Mouse (Mus musculus) intestine, embryonic 15.5 days (tissue): ENCODE measurements at regions not wholly inside any gene's neighbourhood (a gene's known extent, or its start where the extent isn't known, plus 50 kb on each side); places are given as distances from the start of the nearest gene placed in this dataset.
"Not testable (repeated sequence)": the region's sequence is repeated elsewhere in the genome, so short reads cannot be mapped to it uniquely, and the experiment has no call there.

Source experiments
- ATAC-seq: fragments of 200-750 bp; cut with Nextera tagmentation; 2 replicates; pipeline ENCODE4 v1.8.0; 2017; ENCODE audit warnings: moderate TSS enrichment, moderate library complexity
- H3K27ac ChIP-seq: fragments of 300-500 bp; sonication (generic); 2 replicates; pipeline ENCODE4 v1.5.1; 2015; ENCODE audit warnings: mild to moderate bottlenecking, inconsistent platforms
- H3K27me3 ChIP-seq: fragments of 300-500 bp; sonication (generic); replicated peaks from 2 replicates; pipeline ENCODE4 v1.6.1; 2015; ENCODE audit warnings: inconsistent platforms
- H3K36me3 ChIP-seq: fragments of 300-500 bp; sonication (generic); 2 replicates; pipeline ENCODE4 v1.6.1; 2015; ENCODE audit warnings: inconsistent platforms
- H3K4me1 ChIP-seq: fragments of 300-500 bp; sonication (generic); replicated peaks from 2 replicates; pipeline ENCODE4 v1.6.1; 2015; ENCODE audit warnings: inconsistent platforms
- H3K4me2 ChIP-seq: fragments of 300-500 bp; sonication (generic); replicated peaks from 2 replicates; pipeline ENCODE4 v1.6.1; 2015; ENCODE audit warnings: mild to moderate bottlenecking, inconsistent platforms
- H3K4me3 ChIP-seq: fragments of 300-500 bp; sonication (generic); replicated peaks from 2 replicates; pipeline ENCODE4 v1.5.1; 2015; ENCODE audit warnings: inconsistent platforms
- H3K9ac ChIP-seq: fragments of 300-500 bp; sonication (generic); 2 replicates; pipeline ENCODE4 v1.6.1; 2015; ENCODE audit warnings: inconsistent platforms
- H3K9me3 ChIP-seq: fragments of 300-500 bp; sonication (generic); 2 replicates; pipeline ENCODE4 v1.6.1; 2016; ENCODE audit warnings: inconsistent platforms
- WGBS: fragments of 180-500 bp; shearing (Covaris S2); methylation state at CpG from one replicate; pipeline ENCODE4 v1.1.7; 2015; 5-methylcytosine and 5-hydroxymethylcytosine counted together

GRCm38 (mm10) chr10:111595513-111595995 lies 89.5 kb downstream of the Phlda1 start:
- Histone ChIP-seq H3K27ac (peak overlapping the region; percentile 36; the same call in 1 of the 2 replicates), H3K4me3 (0 out of 2 replicates have a peak overlapping the region, but pooled peaks have one; percentile 1), H3K4me2 (peak overlapping the region; percentile 45), H3K27me3 (no peaks in the 10 kb centered on the region), H3K4me1 (peaks cover 26% of the 10 kb centered on the region), H3K9ac (no peak overlapping the region), H3K9me3 (no peaks in the 10 kb centered on the region), H3K36me3 (no peaks in the 10 kb centered on the region)
- ATAC-seq = peak; percentile 88
- 32% methylated on average over 8 of the region's 8 CpGs for WGBS

- WGBS = 83% methylated on average over 5 of the region's 5 CpGs
- no peaks in the 10 kb centered on the region for H3K36me3 ChIP-seq
- H3K27ac ChIP-seq = no peak overlapping the region
- H3K27me3 ChIP-seq = no peaks in the 10 kb centered on the region
- no peak for ATAC-seq
- no peak overlapping the region for H3K4me2 ChIP-seq
- no peak overlapping the region for H3K9ac ChIP-seq
- no peaks in the 10 kb centered on the region for H3K9me3 ChIP-seq
- H3K4me1 ChIP-seq = peaks cover 32% of the 10 kb centered on the region
- no peak overlapping the region for H3K4me3 ChIP-seq
Observed at GRCm38 (mm10) chr10:111598650-111599049, 92.6 kb downstream of the Phlda1 start.

- Histone ChIP-seq H3K27ac (peak overlapping the region; percentile 73), H3K36me3 (no peaks in the 10 kb centered on the region), H3K4me1 (peaks cover 32% of the 10 kb centered on the region), H3K4me2 (peak overlapping the region; percentile 16), H3K4me3 (no peak overlapping the region), H3K9me3 (no peaks in the 10 kb centered on the region), H3K9ac (no peak overlapping the region), H3K27me3 (no peaks in the 10 kb centered on the region)
- peak; percentile 44 for ATAC-seq
- WGBS = 49% methylated on average over 10 of the region's 10 CpGs
Observed at GRCm38 (mm10) chr10:111599297-111600250, 93.5 kb downstream of the Phlda1 start.

GRCm38 (mm10) chr10:111600251-111600620 lies 94.2 kb downstream of the Phlda1 start:
- Histone ChIP-seq H3K4me3 (no peak overlapping the region), H3K36me3 (no peaks in the 10 kb centered on the region), H3K9ac (no peak overlapping the region), H3K9me3 (no peaks in the 10 kb centered on the region), H3K27ac (peak overlapping the region; percentile 73), H3K27me3 (no peaks in the 10 kb centered on the region), H3K4me1 (peaks cover 30% of the 10 kb centered on the region), H3K4me2 (peak overlapping the region; percentile 16)
- WGBS = 29% methylated on average over 2 of the region's 2 CpGs
- no peak for ATAC-seq

GRCm38 (mm10) chr10:111600677-111601099 lies 94.6 kb downstream of the Phlda1 start:
- H3K27ac ChIP-seq = peak overlapping the region; percentile 73
- H3K9ac ChIP-seq = no peak overlapping the region
- H3K4me3 ChIP-seq = no peak overlapping the region
- peak; percentile 71 for ATAC-seq
- H3K4me2 ChIP-seq = no peak overlapping the region
- 15% methylated on average over 2 of the region's 2 CpGs for WGBS
- H3K27me3 ChIP-seq = no peaks in the 10 kb centered on the region
- H3K9me3 ChIP-seq = no peaks in the 10 kb centered on the region
- peaks cover 25% of the 10 kb centered on the region for H3K4me1 ChIP-seq
- no peaks in the 10 kb centered on the region for H3K36me3 ChIP-seq

- Histone ChIP-seq H3K36me3 (no peaks in the 10 kb centered on the region), H3K9ac (no peak overlapping the region), H3K27ac (no peak overlapping the region), H3K9me3 (no peaks in the 10 kb centered on the region), H3K4me2 (no peak overlapping the region), H3K27me3 (no peaks in the 10 kb centered on the region), H3K4me1 (peaks cover 18% of the 10 kb centered on the region), H3K4me3 (no peak overlapping the region)
- ATAC-seq = no peak
- WGBS = 92% methylated on average over 1 of the region's 1 CpGs
Observed at GRCm38 (mm10) chr10:111603166-111603565, 97.1 kb downstream of the Phlda1 start.

GRCm38 (mm10) chr10:111607381-111607780 lies 101.3 kb downstream of the Phlda1 start:
- H3K9ac ChIP-seq, H3K27me3 ChIP-seq, ATAC-seq, H3K9me3 ChIP-seq, H3K4me1 ChIP-seq, H3K4me2 ChIP-seq, H3K4me3 ChIP-seq, H3K36me3 ChIP-seq, H3K27ac ChIP-seq: not testable (repeated sequence)
- 92% methylated on average over 2 of the region's 2 CpGs for WGBS

GRCm38 (mm10) chr10:111608385-111609093 lies 102.5 kb downstream of the Phlda1 start:
- no peak overlapping the region for H3K4me3 ChIP-seq
- 0 out of 2 replicates have a peak, but pooled peaks cover 2% of the 10 kb centered on the region for H3K4me1 ChIP-seq
- no peaks in the 10 kb centered on the region for H3K27me3 ChIP-seq
- ATAC-seq = no peak
- no peak overlapping the region for H3K27ac ChIP-seq
- H3K4me2 ChIP-seq = no peak overlapping the region
- H3K9me3 ChIP-seq = no peaks in the 10 kb centered on the region
- 65% methylated on average over 9 of the region's 9 CpGs for WGBS
- H3K36me3 ChIP-seq = no peaks in the 10 kb centered on the region
- no peak overlapping the region for H3K9ac ChIP-seq

GRCm38 (mm10) chr10:111609889-111610288 lies 103.8 kb downstream of the Phlda1 start:
- Histone ChIP-seq H3K36me3 (no peaks in the 10 kb centered on the region), H3K9ac (no peak overlapping the region), H3K9me3 (no peaks in the 10 kb centered on the region), H3K4me3 (no peak overlapping the region), H3K27ac (no peak overlapping the region), H3K4me1 (0 out of 2 replicates have a peak, but pooled peaks cover 2% of the 10 kb centered on the region), H3K27me3 (no peaks in the 10 kb centered on the region), H3K4me2 (no peak overlapping the region)
- WGBS = 97% methylated on average over 2 of the region's 2 CpGs
- ATAC-seq = no peak

- Histone ChIP-seq H3K4me1 (no peaks in the 10 kb centered on the region), H3K9ac (no peak overlapping the region), H3K4me3 (no peak overlapping the region), H3K4me2 (no peak overlapping the region), H3K27me3 (no peaks in the 10 kb centered on the region), H3K9me3 (no peaks in the 10 kb centered on the region), H3K36me3 (no peaks in the 10 kb centered on the region), H3K27ac (no peak overlapping the region)
- ATAC-seq = 0 out of 2 replicates have a peak, but pooled peaks have one; percentile 43
- 77% methylated on average over 11 of the region's 11 CpGs for WGBS
Observed at GRCm38 (mm10) chr10:111619627-111620270, 113.7 kb downstream of the Phlda1 start.

- no peak overlapping the region for H3K4me3 ChIP-seq
- WGBS = 72% methylated on average over 11 of the region's 11 CpGs
- no peak for ATAC-seq
- no peak overlapping the region for H3K9ac ChIP-seq
- no peaks in the 10 kb centered on the region for H3K9me3 ChIP-seq
- H3K27me3 ChIP-seq = no peaks in the 10 kb centered on the region
- H3K4me1 ChIP-seq = no peaks in the 10 kb centered on the region
- no peak overlapping the region for H3K4me2 ChIP-seq
- no peaks in the 10 kb centered on the region for H3K36me3 ChIP-seq
- no peak overlapping the region for H3K27ac ChIP-seq
Observed at GRCm38 (mm10) chr10:111620927-111621676, 115.0 kb downstream of the Phlda1 start.
